Mouse (Mus musculus) MEL (cell line): ENCODE results near the gene Apbb1. TPM values are rescaled to one million over a fixed set of nuclear protein-coding genes. Genes with fewer than 3 reads are reported as not detected.

Experiments
- DNase-seq: peaks from one replicate; pipeline ENCODE4 v3.0.0; 2011; ENCODE audit warnings: low read depth, low spot score
- H3K27ac ChIP-seq: 2 replicates; pipeline ENCODE4 v1.5.1; 2012; ENCODE audit warnings: low read depth, mild to moderate bottlenecking, control low read depth, low read length, moderate library complexity; ENCODE audit not compliant: control insufficient read depth
- H3K27me3 ChIP-seq, 2 experiments: fragments of 150-350 bp in 1 of 2; sonication (generic) in 1 of 2; 2 replicates each; pipeline ENCODE4 v1.6.1; 2012; ENCODE audit warnings: low read length in 2 of 2, mild to moderate bottlenecking in 2 of 2, improper control_type of control experiment in 1 of 2, moderate library complexity in 1 of 2; ENCODE audit not compliant: insufficient read depth in 2 of 2, control insufficient read depth in 1 of 2
- H3K36me3 ChIP-seq, 2 experiments: 2 replicates each; pipeline ENCODE4 v1.6.1; 2012 to 2014; ENCODE audit warnings: low read length in 2 of 2, improper control_type of control experiment in 1 of 2, inconsistent platforms in 1 of 2, mild to moderate bottlenecking in 1 of 2; ENCODE audit not compliant: insufficient read depth in 2 of 2, control insufficient read depth in 1 of 2
- H3K4me1 ChIP-seq, 2 experiments: fragments of 150-350 bp in 1 of 2; sonication (generic) in 1 of 2; 2 replicates each; pipeline ENCODE4 v1.6.1; 2012; ENCODE audit warnings: low read length in 2 of 2, improper control_type of control experiment in 1 of 2, mild to moderate bottlenecking in 1 of 2; ENCODE audit not compliant: insufficient read depth in 2 of 2, control insufficient read depth in 1 of 2
- H3K4me3 ChIP-seq, 2 experiments: fragments of 150-350 bp in 1 of 2; sonication (generic) in 1 of 2; 2 replicates each; pipeline ENCODE4 v1.5.1; 2012; ENCODE audit warnings: low read depth in 2 of 2, low read length in 2 of 2, mild to moderate bottlenecking in 2 of 2, moderate library complexity in 2 of 2, control low read depth in 1 of 2, improper control_type of control experiment in 1 of 2; ENCODE audit not compliant: control insufficient read depth in 1 of 2, insufficient read depth in 1 of 2
- H3K79me2 ChIP-seq: 2 replicates; pipeline ENCODE4 v1.6.1; 2012; ENCODE audit warnings: mild to moderate bottlenecking, low read length, moderate library complexity; ENCODE audit not compliant: control insufficient read depth, poor library complexity, insufficient read depth
- H3K9ac ChIP-seq: 2 replicates; pipeline ENCODE4 v1.6.1; 2012; ENCODE audit warnings: low read depth, mild to moderate bottlenecking, control low read depth, low read length, moderate library complexity; ENCODE audit not compliant: control insufficient read depth, poor library complexity, severe bottlenecking
- H3K9me3 ChIP-seq: fragments of 150-350 bp; sonication (generic); replicated peaks from 2 replicates; pipeline ENCODE4 v1.6.1; 2012; ENCODE audit warnings: mild to moderate bottlenecking, low read length, improper control_type of control experiment, moderate library complexity; ENCODE audit not compliant: insufficient read depth
- BHLHE40 ChIP-seq: IDR thresholded peaks from 2 replicates; pipeline ENCODE4 v1.6.1; 2012; ENCODE audit warnings: low read depth, mild to moderate bottlenecking, inconsistent platforms, low read length, improper control_type of control experiment, borderline replicate concordance
- CTCF ChIP-seq, 3 experiments: IDR thresholded peaks in 2 of 3; conservative IDR thresholded peaks in 1 of 3; 2 replicates each; pipeline ENCODE4 v1.5.1; 2011 to 2012; ENCODE audit warnings: low read length in 3 of 3, low read depth in 2 of 3, mild to moderate bottlenecking in 2 of 3, improper control_type of control experiment in 1 of 3, inconsistent platforms in 1 of 3, mixed read lengths in 1 of 3, moderate library complexity in 1 of 3; ENCODE audit not compliant: control insufficient read depth in 1 of 3, insufficient read depth in 1 of 3, poor library complexity in 1 of 3, severe bottlenecking in 1 of 3
- E2F4 ChIP-seq: IDR thresholded peaks from 2 replicates; pipeline ENCODE4 v1.6.1; 2011; ENCODE audit warnings: low read depth, low read length, improper control_type of control experiment, borderline replicate concordance
- EP300 ChIP-seq, 2 experiments: IDR thresholded peaks; 2 replicates each; pipeline ENCODE4 v1.6.1; 2011; ENCODE audit warnings: improper control_type of control experiment in 2 of 2, low read length in 2 of 2, low read depth in 1 of 2, mild to moderate bottlenecking in 1 of 2
- GABPA ChIP-seq: IDR thresholded peaks from 2 replicates; pipeline ENCODE4 v1.6.1; 2012; ENCODE audit warnings: low read depth, mild to moderate bottlenecking, inconsistent platforms, low read length, improper control_type of control experiment, moderate library complexity
- GATA1 ChIP-seq: IDR thresholded peaks from 2 replicates; pipeline ENCODE4 v1.6.1; 2011; ENCODE audit warnings: low read depth, low read length, improper control_type of control experiment
- HCFC1 ChIP-seq: IDR thresholded peaks from 2 replicates; pipeline ENCODE4 v1.6.1; 2012; ENCODE audit warnings: low read depth, mild to moderate bottlenecking, inconsistent platforms, low read length, improper control_type of control experiment, moderate library complexity
- JUND ChIP-seq: IDR thresholded peaks from 2 replicates; pipeline ENCODE4 v1.6.1; 2011; ENCODE audit warnings: low read depth, mild to moderate bottlenecking, improper control_type of control experiment, low read length
- KAT2A ChIP-seq: conservative IDR thresholded peaks from 2 replicates; pipeline ENCODE4 v1.6.1; 2012; ENCODE audit warnings: low read depth, low read length, improper control_type of control experiment, inconsistent platforms
- MAFK ChIP-seq: IDR thresholded peaks from 2 replicates; pipeline ENCODE4 v1.6.1; 2011; ENCODE audit warnings: low read depth, mild to moderate bottlenecking, low read length, improper control_type of control experiment, borderline replicate concordance
- MAX ChIP-seq: IDR thresholded peaks from 2 replicates; pipeline ENCODE4 v1.6.1; 2011; ENCODE audit warnings: low read length, improper control_type of control experiment
- MAZ ChIP-seq: IDR thresholded peaks from 2 replicates; pipeline ENCODE4 v1.6.1; 2012; ENCODE audit warnings: low read depth, mild to moderate bottlenecking, inconsistent platforms, low read length, improper control_type of control experiment
- MXI1 ChIP-seq: IDR thresholded peaks from 2 replicates; pipeline ENCODE4 v1.6.1; 2011; ENCODE audit warnings: mild to moderate bottlenecking, low read depth, low read length, improper control_type of control experiment
- MYB ChIP-seq: IDR thresholded peaks from 2 replicates; pipeline ENCODE4 v1.6.1; 2011; ENCODE audit warnings: mild to moderate bottlenecking, low read depth, low read length, improper control_type of control experiment
- MYC ChIP-seq: IDR thresholded peaks from 2 replicates; pipeline ENCODE4 v1.6.1; 2011; ENCODE audit warnings: low read depth, mild to moderate bottlenecking, low read length, improper control_type of control experiment, moderate library complexity
- POLR2A ChIP-seq, 2 experiments: IDR thresholded peaks; 2 replicates each; pipeline ENCODE4 v1.6.1; 2011 to 2012; ENCODE audit warnings: low read length in 2 of 2, mild to moderate bottlenecking in 2 of 2, control low read depth in 1 of 2, improper control_type of control experiment in 1 of 2, low read depth in 1 of 2, moderate library complexity in 1 of 2; ENCODE audit not compliant: control insufficient read depth in 1 of 2, insufficient read depth in 1 of 2, poor library complexity in 1 of 2
- POLR2AphosphoS5 ChIP-seq: IDR thresholded peaks from 2 replicates; pipeline ENCODE4 v1.6.1; 2012; ENCODE audit warnings: low read depth, borderline replicate concordance, mild to moderate bottlenecking, inconsistent platforms, low read length, moderate library complexity, mixed read lengths
- RCOR1 ChIP-seq: IDR thresholded peaks from 2 replicates; pipeline ENCODE4 v1.6.1; 2012; ENCODE audit warnings: low read depth, mild to moderate bottlenecking, inconsistent platforms, low read length, improper control_type of control experiment
- SIN3A ChIP-seq: IDR thresholded peaks from 2 replicates; pipeline ENCODE4 v1.6.1; 2012; ENCODE audit warnings: low read length, improper control_type of control experiment, inconsistent platforms
- USF1 ChIP-seq: IDR thresholded peaks from 2 replicates; pipeline ENCODE4 v1.6.1; 2014; ENCODE audit warnings: low read depth, mild to moderate bottlenecking, inconsistent platforms, low read length, improper control_type of control experiment, moderate library complexity
- USF2 ChIP-seq, 2 experiments: IDR thresholded peaks; 2 replicates each; pipeline ENCODE4 v1.6.1; 2011 to 2012; ENCODE audit warnings: improper control_type of control experiment in 2 of 2, low read length in 2 of 2, borderline replicate concordance in 1 of 2, inconsistent platforms in 1 of 2, low read depth in 1 of 2, mild to moderate bottlenecking in 1 of 2; ENCODE audit not compliant: insufficient read depth in 1 of 2
- ZMIZ1 ChIP-seq: IDR thresholded peaks from 2 replicates; pipeline ENCODE4 v1.6.1; 2012; ENCODE audit warnings: low read depth, mild to moderate bottlenecking, inconsistent platforms, low read length, improper control_type of control experiment, moderate library complexity
- ZNF384 ChIP-seq: IDR thresholded peaks from 2 replicates; pipeline ENCODE4 v1.6.1; 2012; ENCODE audit warnings: low read depth, mild to moderate bottlenecking, inconsistent platforms, low read length, improper control_type of control experiment
- polyA plus RNA-seq, 2 experiments: library from polyadenylated mRNA; stranded (reverse) in 1 of 2; unstranded in 1 of 2; fragments of >175 nt in 1 of 2; fragments of >200 nt in 1 of 2; gene quantifications; 2 replicates each; pipeline versions ENCODE4 v1.2.1 to v1.2.4; 2012; ENCODE audit warnings: low replicate concordance in 2 of 2, low read depth in 1 of 2; ENCODE audit not compliant: insufficient read length in 2 of 2, insufficient read depth in 1 of 2, missing spikeins in 1 of 2
- total RNA-seq: library from RNA; depleted of rRNA; stranded (reverse); fragments of 300-350 nt; gene quantifications from 2 replicates; pipeline ENCODE4 v1.2.3, GENCODE M21; 2012

Gene Apbb1
- total and polyA plus RNA-seq, 3 experiments, result 0.13 TPM; not detected in 2

DNA sequence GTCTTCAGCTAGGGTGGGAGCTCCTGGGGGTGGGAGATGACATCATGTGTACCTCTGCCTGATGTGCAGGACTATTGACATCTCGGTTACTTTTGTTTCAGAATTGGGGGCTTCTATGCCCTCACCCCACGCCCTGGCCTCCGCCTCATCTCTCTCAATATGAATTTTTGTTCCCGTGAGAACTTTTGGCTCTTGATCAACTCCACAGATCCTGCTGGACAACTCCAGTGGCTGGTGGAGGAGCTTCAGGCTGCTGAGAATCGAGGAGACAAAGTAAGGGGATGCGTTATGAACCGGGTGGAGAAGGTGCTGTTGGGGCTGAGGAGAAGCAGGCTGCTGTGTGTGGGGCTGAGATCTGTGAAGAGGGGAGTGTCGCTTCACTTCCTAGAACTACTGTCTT, 25.0 kb downstream of the Apbb1 start:
- H3K27me3 ChIP-seq, result no peaks in the 10 kb centered on the region
- H3K79me2 ChIP-seq, result no peaks in the 10 kb centered on the region; the same call in 1 of the 2 replicates
- no peaks in the 10 kb centered on the region for H3K9me3 ChIP-seq
- no peak overlapping the region for H3K9ac ChIP-seq
- H3K4me1 ChIP-seq, result peaks cover 0 to 3% of the 10 kb centered on the region in 2 experiments; a peak in 2 of 4 replicates
- TF ChIP-seq ZNF384 (no peak), SIN3A (no peak), EP300 (IDR thresholded peaks at IDR 0.05; ENCODE audit: low read depth in 1 of 2, low read length in 2 of 2) (no peak), JUND (no peak), MAFK (no peak)
- no peak for DNase-seq
- H3K36me3 ChIP-seq, result no peaks in the 10 kb centered on the region
- no peak overlapping the region for H3K4me3 ChIP-seq
- no peak overlapping the region for H3K27ac ChIP-seq

DNA sequence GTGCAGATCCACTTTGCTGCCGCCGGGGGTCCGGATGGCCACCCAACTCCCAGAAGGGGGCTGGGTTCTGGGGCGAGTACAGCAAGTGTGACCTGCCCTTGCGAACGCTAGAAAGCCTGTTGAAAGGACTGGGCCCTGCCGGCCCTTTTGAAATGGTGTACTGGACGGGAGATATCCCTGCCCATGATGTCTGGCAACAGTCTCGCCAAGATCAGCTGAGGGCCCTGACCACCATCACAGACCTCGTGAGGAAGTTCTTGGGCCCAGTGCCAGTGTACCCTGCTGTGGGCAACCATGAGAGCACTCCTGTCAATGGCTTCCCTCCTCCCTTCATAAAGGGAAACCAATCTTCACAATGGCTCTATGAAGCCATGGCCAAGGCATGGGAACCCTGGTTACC, 25.9 kb downstream of the Apbb1 start:
- no peak overlapping the region for H3K9ac ChIP-seq
- DNase-seq, result no peak
- H3K27ac ChIP-seq, result no peak overlapping the region
- H3K4me1 ChIP-seq, result peaks cover 0 to 3% of the 10 kb centered on the region in 2 experiments; a peak in 2 of 4 replicates
- TF ChIP-seq USF1, result no peak
- TF ChIP-seq MAX, result no peak
- no peak for TF ChIP-seq EP300 (IDR thresholded peaks at IDR 0.05; ENCODE audit: low read depth in 1 of 2, low read length in 2 of 2)
- no peak for TF ChIP-seq MYC
- TF ChIP-seq JUND, result no peak
- TF ChIP-seq MXI1, result no peak
- TF ChIP-seq POLR2A (IDR thresholded peaks at IDR 0.05; ENCODE audit: control insufficient read depth in 1 of 2, insufficient read depth in 1 of 2, low read depth in 1 of 2, low read length in 2 of 2, poor library complexity in 1 of 2), result no peak
- TF ChIP-seq BHLHE40, result no peak
- TF ChIP-seq, all 39 proteins: peak for 0
- Histone ChIP-seq H3K27me3 (no peaks in the 10 kb centered on the region), H3K79me2 (no peaks in the 10 kb centered on the region; the same call in 1 of the 2 replicates), H3K9me3 (no peaks in the 10 kb centered on the region), H3K4me3 (no peak overlapping the region), H3K36me3 (no peaks in the 10 kb centered on the region)

DNA sequence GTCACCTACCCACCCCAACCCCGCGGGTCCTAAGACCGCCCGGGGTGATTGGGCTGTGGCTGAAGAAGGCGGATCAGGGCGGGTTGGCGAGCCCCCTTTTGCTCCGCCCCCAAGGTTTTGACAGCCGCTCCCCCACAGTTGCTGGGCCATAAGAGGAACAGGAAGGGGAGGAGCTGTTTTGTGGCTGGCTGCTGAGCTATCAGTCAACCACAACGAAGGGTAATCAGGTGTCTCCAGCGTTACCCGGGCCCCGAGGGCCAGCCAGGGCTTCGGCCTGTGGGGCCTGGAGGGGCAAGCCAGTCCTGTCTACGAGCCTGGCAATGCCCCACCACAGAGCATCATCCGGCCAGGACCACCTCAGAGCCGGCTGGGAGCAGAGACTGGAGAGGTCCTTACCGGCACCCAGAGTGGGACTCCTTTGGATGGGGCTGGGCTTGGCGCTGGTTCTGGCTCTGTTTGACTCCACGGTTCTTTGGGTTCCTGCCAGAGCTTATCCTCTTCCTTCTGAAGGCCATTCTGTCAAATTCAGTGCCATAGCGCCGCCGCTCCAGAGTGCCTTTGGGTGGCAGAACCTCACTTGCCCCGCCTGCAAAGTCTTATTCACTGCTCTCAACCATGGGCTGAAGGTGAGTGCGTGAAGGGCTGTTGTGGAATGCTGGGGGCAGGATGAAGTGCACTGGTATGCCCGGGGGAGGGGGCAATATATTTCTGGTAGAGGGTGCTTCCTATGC, 27.1 kb downstream of the Apbb1 start, which contains the start of gene Smpd1:
Gene Smpd1 (plus strand): TSS at position 149 of the 731 bp plus-strand sequence.
- peak within 1 kb of the TSS; percentile 62 for H3K27ac ChIP-seq
- peaks cover 0 to 3% of the 10 kb centered on the region in 2 experiments; a peak in 2 of 4 replicates for H3K4me1 ChIP-seq
- H3K79me2 ChIP-seq, result no peaks in the 10 kb centered on the region; the same call in 1 of the 2 replicates
- no peaks in the 10 kb centered on the region for H3K27me3 ChIP-seq
- peak; percentile 95 for DNase-seq
- H3K9me3 ChIP-seq, result no peaks in the 10 kb centered on the region
- no peaks in the 10 kb centered on the region for H3K36me3 ChIP-seq
- peak within 1 kb of the TSS; percentile 74 to 95 for H3K4me3 ChIP-seq
- H3K9ac ChIP-seq, result peak within 1 kb of the TSS; percentile 75
- TF ChIP-seq ZNF384 (no peak; the same call in 1 of the 2 replicates), POLR2AphosphoS5 (no peak), SIN3A (peak; percentile 78), HCFC1 (peak; percentile 68), MXI1 (0 out of 2 replicates have a peak, but pooled peaks have one; percentile 15), USF1 (no peak; the same call in 1 of the 2 replicates), JUND (no peak), USF2 (IDR thresholded peaks at IDR 0.05; ENCODE audit: borderline replicate concordance in 1 of 2, insufficient read depth in 1 of 2, low read depth in 1 of 2, low read length in 2 of 2) (no peak), GABPA (no peak; the same call in 1 of the 2 replicates), GATA1 (0 out of 2 replicates have a peak, but pooled peaks have one; percentile 10), CTCF (IDR thresholded peaks at IDR 0.05 in 2 of 3, conservative IDR thresholded peaks at IDR 0.05 in 1 of 3; ENCODE audit: control insufficient read depth in 1 of 3, insufficient read depth in 1 of 3, low read depth in 2 of 3, low read length in 3 of 3, poor library complexity in 1 of 3, severe bottlenecking in 1 of 3) (no peak), KAT2A (no peak), MAZ (no peak), RCOR1 (no peak), ZMIZ1 (peak; percentile 60; the same call in 1 of the 2 replicates), MYB (no peak), E2F4 (no peak)
